Mouse (Mus musculus): ENCODE data around the gene Lhx2. TPM values are rescaled to one million over a fixed set of nuclear protein-coding genes. Genes with fewer than 3 reads are reported as not detected.

Gene Lhx2
- polyA plus RNA-seq, 1 experiment from 2014 or later: 108 TPM

GRCm38 (mm10) chr2:38337091-38337640, 1.9 kb upstream of the Lhx2 start:
- 4% methylated on average over 6 of the region's 6 CpGs for WGBS
- H3K27me3 ChIP-seq (ENCODE audit: poor library complexity, severe bottlenecking): peaks cover 95% of the 10 kb centered on the region
- DNase-seq (ENCODE audit: extremely low spot score, low spot score): peak; percentile 29
- H3K4me3 ChIP-seq: peak overlapping the region; percentile 68
- H3K27ac ChIP-seq: peak overlapping the region; percentile 96
- H3K4me1 ChIP-seq: peaks cover 76% of the 10 kb centered on the region
- H3K9me3 ChIP-seq: no peaks in the 10 kb centered on the region
- no peaks in the 10 kb centered on the region for H3K36me3 ChIP-seq (replicated peaks)

GRCm38 (mm10) chr2:38337681-38338080, 1.4 kb upstream of the Lhx2 start:
- Histone ChIP-seq H3K27ac (peak overlapping the region; percentile 96; the same call in 1 of the 2 replicates), H3K9me3 (no peaks in the 10 kb centered on the region), H3K36me3 (replicated peaks) (no peaks in the 10 kb centered on the region), H3K4me3 (peak overlapping the region; percentile 68; the same call in 1 of the 2 replicates), H3K27me3 (ENCODE audit: poor library complexity, severe bottlenecking) (peaks cover 98% of the 10 kb centered on the region), H3K4me1 (peaks cover 81% of the 10 kb centered on the region)
- no peak for DNase-seq (ENCODE audit: extremely low spot score, low spot score)
- WGBS: 18% methylated on average over 5 of the region's 5 CpGs

GRCm38 (mm10) chr2:38338348-38338932, 641 bp upstream of the Lhx2 start:
- peak overlapping the region; percentile 68 for H3K4me3 ChIP-seq
- under 1% methylated on average over 5 of the region's 5 CpGs for WGBS
- H3K36me3 ChIP-seq (replicated peaks): no peaks in the 10 kb centered on the region
- H3K4me1 ChIP-seq: peaks cover 83% of the 10 kb centered on the region
- no peaks in the 10 kb centered on the region for H3K9me3 ChIP-seq
- H3K27ac ChIP-seq: peak overlapping the region; percentile 96
- peaks cover 98% of the 10 kb centered on the region for H3K27me3 ChIP-seq (ENCODE audit: poor library complexity, severe bottlenecking)
- DNase-seq (ENCODE audit: extremely low spot score, low spot score): peak; percentile 23

- Histone ChIP-seq H3K4me1 (peaks cover 96% of the 10 kb centered on the region), H3K36me3 (replicated peaks) (no peaks in the 10 kb centered on the region), H3K4me3 (peak overlapping the region; percentile 68), H3K27me3 (ENCODE audit: poor library complexity, severe bottlenecking) (peaks cover 100% of the 10 kb centered on the region), H3K9me3 (no peaks in the 10 kb centered on the region), H3K27ac (peak overlapping the region; percentile 96)
- 0% methylated on average over 9 of the region's 9 CpGs for WGBS
- DNase-seq (ENCODE audit: extremely low spot score, low spot score): no peak
Observed at GRCm38 (mm10) chr2:38339910-38340625, 987 bp downstream of the Lhx2 start.

- Histone ChIP-seq H3K36me3 (replicated peaks) (no peaks in the 10 kb centered on the region), H3K4me3 (peak overlapping the region; percentile 68), H3K27me3 (ENCODE audit: poor library complexity, severe bottlenecking) (peaks cover 100% of the 10 kb centered on the region), H3K4me1 (peaks cover 100% of the 10 kb centered on the region), H3K27ac (peak overlapping the region; percentile 96), H3K9me3 (no peaks in the 10 kb centered on the region)
- WGBS: under 1% methylated on average over 10 of the region's 10 CpGs
- DNase-seq (ENCODE audit: extremely low spot score, low spot score): peak; percentile 65
Observed at GRCm38 (mm10) chr2:38340626-38341200, 1.6 kb downstream of the Lhx2 start.

- Histone ChIP-seq H3K27ac (peak overlapping the region; percentile 96), H3K27me3 (ENCODE audit: poor library complexity, severe bottlenecking) (peaks cover 100% of the 10 kb centered on the region), H3K4me1 (peaks cover 100% of the 10 kb centered on the region), H3K9me3 (no peaks in the 10 kb centered on the region), H3K36me3 (replicated peaks) (no peaks in the 10 kb centered on the region), H3K4me3 (peak overlapping the region; percentile 68)
- 16% methylated on average over 1 of the region's 1 CpGs for WGBS
- DNase-seq (ENCODE audit: extremely low spot score, low spot score): no peak
Observed at GRCm38 (mm10) chr2:38343573-38343972, 4.5 kb downstream of the Lhx2 start.

GRCm38 (mm10) chr2:38344727-38345126, 5.6 kb downstream of the Lhx2 start:
- DNase-seq (ENCODE audit: extremely low spot score, low spot score): no peak
- Histone ChIP-seq H3K4me1 (peaks cover 100% of the 10 kb centered on the region), H3K27me3 (ENCODE audit: poor library complexity, severe bottlenecking) (peaks cover 100% of the 10 kb centered on the region), H3K4me3 (peak overlapping the region; percentile 68; the same call in 1 of the 2 replicates), H3K27ac (peak overlapping the region; percentile 96; the same call in 1 of the 2 replicates), H3K9me3 (no peaks in the 10 kb centered on the region), H3K36me3 (replicated peaks) (no peaks in the 10 kb centered on the region)

GRCm38 (mm10) chr2:38346417-38346816, 7.3 kb downstream of the Lhx2 start:
- Histone ChIP-seq H3K27me3 (ENCODE audit: poor library complexity, severe bottlenecking) (peaks cover 100% of the 10 kb centered on the region), H3K4me1 (peaks cover 100% of the 10 kb centered on the region), H3K36me3 (replicated peaks) (no peaks in the 10 kb centered on the region), H3K9me3 (no peaks in the 10 kb centered on the region), H3K27ac (peak overlapping the region; percentile 96), H3K4me3 (peak overlapping the region; percentile 68)
- 2% methylated on average over 6 of the region's 6 CpGs for WGBS
- no peak for DNase-seq (ENCODE audit: extremely low spot score, low spot score)

- H3K27ac ChIP-seq: peak overlapping the region; percentile 96
- peak overlapping the region; percentile 68 for H3K4me3 ChIP-seq
- no peaks in the 10 kb centered on the region for H3K36me3 ChIP-seq (replicated peaks)
- no peak for DNase-seq (ENCODE audit: extremely low spot score, low spot score)
- peaks cover 99% of the 10 kb centered on the region for H3K4me1 ChIP-seq
- peaks cover 100% of the 10 kb centered on the region for H3K27me3 ChIP-seq (ENCODE audit: poor library complexity, severe bottlenecking)
- WGBS: 1% methylated on average over 15 of the region's 15 CpGs
- no peaks in the 10 kb centered on the region for H3K9me3 ChIP-seq
Observed at GRCm38 (mm10) chr2:38346881-38347764, 8.0 kb downstream of the Lhx2 start.

GRCm38 (mm10) chr2:38347811-38348551, 8.9 kb downstream of the Lhx2 start:
- H3K9me3 ChIP-seq: no peaks in the 10 kb centered on the region
- H3K4me3 ChIP-seq: peak overlapping the region; percentile 68
- peak; percentile 82 for DNase-seq (ENCODE audit: extremely low spot score, low spot score)
- H3K36me3 ChIP-seq (replicated peaks): peaks cover 6% of the 10 kb centered on the region
- H3K4me1 ChIP-seq: peaks cover 93% of the 10 kb centered on the region
- WGBS: under 1% methylated on average over 54 of the region's 54 CpGs
- peak overlapping the region; percentile 96 for H3K27ac ChIP-seq
- H3K27me3 ChIP-seq (ENCODE audit: poor library complexity, severe bottlenecking): peaks cover 100% of the 10 kb centered on the region

- H3K27ac ChIP-seq: peak overlapping the region; percentile 96
- 3% methylated on average over 19 of the region's 19 CpGs for WGBS
- H3K9me3 ChIP-seq: no peaks in the 10 kb centered on the region
- H3K4me3 ChIP-seq: peak overlapping the region; percentile 68
- peaks cover 14% of the 10 kb centered on the region for H3K36me3 ChIP-seq (replicated peaks)
- H3K4me1 ChIP-seq: peaks cover 84% of the 10 kb centered on the region
- DNase-seq (ENCODE audit: extremely low spot score, low spot score): no peak
- peaks cover 100% of the 10 kb centered on the region for H3K27me3 ChIP-seq (ENCODE audit: poor library complexity, severe bottlenecking)
Observed at GRCm38 (mm10) chr2:38348660-38349420, 9.8 kb downstream of the Lhx2 start.

Data from forebrain, embryonic 10.5 days (tissue).